Mouse (Mus musculus) cerebellum, postnatal 10 days (tissue): ENCODE results near the gene Dcbld2.
A peak's percentile ranks its signal among the peaks of the same experiment; 100 is the strongest.
"Not testable (repeated sequence)": the region's sequence is repeated elsewhere in the genome, so short reads cannot be mapped to it uniquely, and the experiment has no call there.

ENCODE experiments used
- DNase-seq, 2 experiments: peaks; one replicate each; pipeline ENCODE4 v3.0.0; 2021; ENCODE audit warnings: mixed read lengths in 2 of 2

Gene Dcbld2

DNA sequence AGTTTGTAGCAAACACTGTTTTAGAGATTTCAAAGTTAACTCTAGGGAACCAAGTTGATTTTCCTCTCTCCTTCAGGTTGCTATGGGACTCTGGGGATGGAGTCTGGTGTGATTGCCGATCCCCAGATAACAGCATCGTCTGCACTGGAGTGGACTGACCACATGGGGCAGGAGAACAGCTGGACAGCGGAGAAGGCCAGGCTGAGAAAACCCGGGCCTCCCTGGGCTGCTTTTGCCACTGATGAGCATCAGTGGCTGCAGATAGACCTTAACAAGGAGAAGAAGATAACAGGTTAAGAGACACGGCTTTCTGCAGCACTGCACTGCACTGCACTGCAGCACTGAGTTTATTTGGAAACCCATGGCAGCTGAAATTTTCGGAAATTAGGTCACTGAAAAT is 42.4 kb downstream of the Dcbld2 start:
- DNase-seq = no peak

DNA sequence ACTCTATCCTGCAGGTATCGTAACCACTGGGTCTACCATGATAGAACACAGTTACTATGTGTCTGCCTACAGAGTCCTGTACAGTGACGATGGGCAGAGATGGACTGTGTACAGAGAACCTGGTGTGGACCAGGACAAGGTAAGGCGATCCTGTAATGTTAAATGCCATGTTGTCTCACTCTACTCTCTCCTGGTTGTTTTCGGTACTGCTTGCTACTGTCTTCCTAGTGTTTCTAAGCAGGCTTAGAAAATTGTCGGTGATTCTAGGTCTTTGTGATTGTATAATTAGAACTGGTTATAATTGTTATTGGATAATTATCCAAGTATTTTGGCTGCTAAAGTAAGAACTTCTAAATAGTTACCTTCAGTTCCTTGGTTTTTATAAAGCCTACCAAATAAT is 43.4 kb downstream of the Dcbld2 start:
- no peak for DNase-seq

DNA sequence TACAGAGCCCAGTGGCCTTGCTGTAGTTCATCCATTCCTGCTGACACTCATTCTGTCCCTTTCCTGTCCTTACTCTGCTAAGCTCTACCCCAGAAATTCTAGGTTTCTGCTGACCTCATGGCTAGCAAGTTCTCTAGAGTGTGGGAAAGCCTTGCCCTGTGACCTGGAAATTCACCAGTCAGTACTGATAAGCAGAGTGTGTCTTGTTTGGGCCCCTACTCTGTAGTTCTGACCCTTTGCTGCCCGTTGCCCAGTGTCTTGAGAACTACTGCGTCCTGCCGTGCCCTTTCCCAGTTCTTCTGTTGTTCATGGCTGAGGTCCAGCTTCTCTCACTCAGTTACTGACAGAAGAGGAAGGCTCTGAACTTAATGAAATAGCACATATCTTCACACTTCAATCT is 44.9 kb downstream of the Dcbld2 start:
- DNase-seq = no peak

DNA sequence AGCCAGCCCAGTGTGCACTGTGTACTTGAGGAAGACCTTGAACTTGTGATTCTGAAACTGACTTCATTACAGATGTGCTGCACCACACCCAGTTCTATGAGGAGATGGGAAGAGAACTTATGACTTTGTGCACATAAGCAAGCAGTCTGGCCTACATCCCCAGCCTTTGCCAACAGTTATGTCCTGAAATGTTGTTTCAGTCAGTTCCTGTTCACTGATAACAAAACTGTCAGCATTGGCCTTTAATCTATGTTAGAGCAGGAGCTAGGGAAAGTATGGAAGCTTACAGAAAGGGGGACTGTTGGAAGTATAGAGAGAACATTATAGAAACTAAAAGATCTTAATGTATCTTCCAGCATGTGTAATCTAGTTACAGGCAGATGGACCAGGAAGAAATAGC is 45.6 kb downstream of the Dcbld2 start:
- no peak for DNase-seq

DNA sequence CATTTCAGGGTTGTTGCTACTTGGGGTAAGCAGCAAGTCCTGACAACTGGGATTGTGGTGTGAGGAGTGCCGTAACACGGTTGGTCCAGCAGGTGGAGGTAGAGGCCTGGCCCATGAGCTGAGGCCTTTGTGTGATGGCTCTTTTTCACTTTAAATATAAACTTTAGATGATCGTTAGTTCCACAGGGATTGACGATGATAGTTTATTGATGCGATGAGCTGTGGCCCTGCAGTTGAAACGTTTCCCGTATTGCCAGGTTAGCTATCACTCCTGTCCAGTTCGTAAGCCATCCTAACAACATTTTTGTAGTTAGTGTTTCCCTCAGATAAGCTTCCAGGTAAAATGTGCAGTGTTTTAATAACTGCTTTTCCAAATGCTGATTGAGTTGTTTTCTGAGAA is 46.4 kb downstream of the Dcbld2 start:
- DNase-seq = peak; percentile 41 to 54

DNA sequence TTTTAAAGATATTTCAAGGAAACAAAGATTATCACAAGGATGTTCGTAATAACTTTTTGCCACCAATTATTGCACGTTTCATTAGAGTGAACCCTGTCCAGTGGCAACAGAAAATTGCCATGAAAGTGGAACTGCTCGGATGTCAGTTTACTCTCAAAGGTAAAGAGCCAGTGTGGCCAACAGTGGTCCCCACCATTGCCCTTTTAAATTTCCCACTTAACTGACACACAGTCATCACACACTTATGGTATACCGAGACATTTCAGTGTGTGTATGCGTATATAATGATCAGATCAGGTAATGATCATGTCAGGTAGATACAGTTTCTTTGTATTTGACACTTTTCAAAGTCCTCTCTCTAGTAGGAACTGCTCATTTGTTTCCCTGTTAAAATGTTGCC is 46.9 kb downstream of the Dcbld2 start:
- no peak for DNase-seq

DNA sequence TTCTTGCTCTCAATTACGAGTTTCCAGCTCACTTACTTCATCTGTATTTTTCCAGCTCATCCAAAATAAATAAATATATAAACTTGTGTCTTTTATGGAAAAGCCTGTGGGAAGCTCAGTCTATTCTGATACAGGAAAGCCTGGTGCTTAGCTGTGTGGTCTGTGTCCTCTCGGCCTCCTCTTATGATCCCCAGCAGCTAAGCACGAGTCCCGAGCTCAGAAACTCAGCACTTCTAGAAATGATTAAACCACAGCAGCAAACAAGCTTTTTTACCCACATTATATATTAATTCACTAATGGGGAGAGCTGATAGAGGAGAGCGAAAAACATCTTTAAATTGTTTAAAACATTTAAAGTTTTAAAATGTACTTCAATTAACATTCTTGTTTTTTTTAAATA is 48.2 kb downstream of the Dcbld2 start:
- no peak for DNase-seq

DNA sequence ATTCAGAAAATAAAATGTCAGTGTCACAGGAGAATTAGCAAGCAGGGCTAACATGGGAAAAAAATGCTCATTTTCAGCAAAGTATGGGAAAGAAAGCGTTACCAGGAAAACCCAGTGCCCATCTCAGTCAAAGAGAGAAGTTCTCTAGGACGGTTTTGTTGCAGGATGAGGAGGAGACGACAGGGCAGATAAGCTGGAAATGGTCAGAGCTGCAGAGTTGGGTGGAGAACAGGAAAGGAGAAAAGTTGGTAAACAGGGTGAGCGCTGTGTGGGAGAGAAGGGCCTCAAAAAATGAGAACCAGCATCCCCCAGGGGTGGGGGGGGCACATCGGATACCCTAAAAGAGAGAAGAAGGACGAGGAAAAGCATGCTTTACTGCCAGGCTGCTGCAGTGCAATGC is 48.7 kb downstream of the Dcbld2 start:
- DNase-seq = no peak

DNA sequence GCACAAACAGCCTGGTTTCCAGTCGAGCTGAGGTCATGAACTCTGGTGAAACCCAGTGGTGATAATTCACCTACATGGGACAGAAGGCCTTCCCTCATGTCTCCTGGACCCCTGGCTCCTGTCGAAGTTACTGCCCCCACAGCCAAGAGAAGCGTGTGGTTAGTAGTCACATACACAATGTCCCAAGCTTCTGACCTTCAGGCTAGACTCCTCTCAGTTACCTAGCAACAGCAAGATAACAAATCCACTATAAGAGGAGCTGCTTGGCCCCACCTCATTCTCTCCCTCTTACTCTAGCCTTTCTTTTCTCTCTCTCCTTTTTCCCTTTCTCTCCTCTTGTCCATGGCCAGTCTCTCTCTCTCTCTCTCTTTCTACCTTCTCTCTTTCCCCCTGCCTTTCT is 51.7 kb downstream of the Dcbld2 start:
- DNase-seq = not testable (repeated sequence)

DNA sequence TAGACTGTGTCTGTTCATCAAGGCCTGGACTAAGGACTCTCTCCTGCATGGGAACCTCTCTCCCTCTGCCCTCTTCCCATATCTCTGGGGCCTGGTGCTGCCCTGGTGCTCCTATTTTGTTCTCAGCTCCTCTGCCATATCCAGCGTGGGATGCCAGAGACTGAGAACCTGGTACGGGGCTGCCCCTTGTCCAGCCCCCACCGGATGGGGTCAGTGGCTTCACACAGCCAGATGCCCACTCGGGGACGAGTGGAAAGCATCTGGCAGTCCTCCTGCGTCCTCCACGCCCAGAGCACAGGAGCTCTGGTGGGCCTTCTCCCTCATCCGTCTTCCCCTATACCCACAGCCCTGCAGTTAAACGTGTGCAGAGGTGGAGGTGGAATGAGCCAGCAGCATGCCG is 52.1 kb downstream of the Dcbld2 start:
- DNase-seq = no peak

DNA sequence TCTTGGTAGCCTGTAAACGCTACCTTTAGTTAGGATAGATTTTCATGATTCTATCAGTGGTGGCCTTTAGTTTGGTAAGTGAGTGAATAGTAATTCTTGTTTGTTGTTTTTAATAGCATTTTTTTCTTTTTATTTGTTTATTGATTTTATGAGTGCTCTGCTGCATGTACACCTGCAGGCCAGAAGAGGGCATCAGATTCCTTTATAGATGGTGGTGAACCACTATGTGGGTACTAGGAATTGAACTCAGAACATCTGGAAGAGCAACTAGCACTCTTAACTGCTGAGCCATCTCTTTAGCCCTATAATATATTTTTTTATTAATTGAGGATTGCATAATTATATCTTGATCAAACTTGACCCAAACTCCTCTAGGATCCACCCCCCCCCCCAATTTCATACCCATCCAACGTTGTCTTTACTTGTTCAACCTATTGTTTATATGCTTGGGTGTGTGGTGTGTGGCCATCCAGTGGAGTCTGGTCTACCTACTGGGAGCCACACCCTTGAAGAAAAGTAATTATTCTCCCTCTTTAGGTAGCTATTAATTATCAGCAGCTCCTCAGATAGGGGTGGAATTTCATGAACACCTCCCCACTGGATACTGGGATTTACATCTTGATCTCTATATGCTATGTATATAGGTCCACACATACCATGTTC is 53.7 kb downstream of the Dcbld2 start:
- peak in 1 of 2 experiments; percentile 5 for DNase-seq

DNA sequence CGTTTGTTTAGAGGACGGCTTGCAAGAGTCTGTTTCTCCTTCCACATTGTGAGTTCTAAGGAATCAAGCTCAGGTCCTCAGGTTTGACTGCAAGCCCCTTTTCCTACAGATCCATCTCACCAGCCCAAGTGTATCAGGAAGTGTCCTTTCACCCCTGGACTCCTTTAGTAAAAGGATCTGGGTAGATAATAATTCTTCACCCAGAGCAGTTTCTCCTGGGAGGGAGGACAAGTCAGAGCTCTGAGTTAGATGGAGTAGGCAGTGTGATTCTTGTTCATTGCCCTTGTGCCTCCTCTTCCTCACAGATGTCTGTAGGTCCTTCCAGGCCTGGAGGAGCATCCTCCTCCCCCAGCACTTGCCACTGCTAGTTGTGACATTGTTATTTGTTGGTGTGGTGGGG is 54.3 kb downstream of the Dcbld2 start:
- no peak for DNase-seq

DNA sequence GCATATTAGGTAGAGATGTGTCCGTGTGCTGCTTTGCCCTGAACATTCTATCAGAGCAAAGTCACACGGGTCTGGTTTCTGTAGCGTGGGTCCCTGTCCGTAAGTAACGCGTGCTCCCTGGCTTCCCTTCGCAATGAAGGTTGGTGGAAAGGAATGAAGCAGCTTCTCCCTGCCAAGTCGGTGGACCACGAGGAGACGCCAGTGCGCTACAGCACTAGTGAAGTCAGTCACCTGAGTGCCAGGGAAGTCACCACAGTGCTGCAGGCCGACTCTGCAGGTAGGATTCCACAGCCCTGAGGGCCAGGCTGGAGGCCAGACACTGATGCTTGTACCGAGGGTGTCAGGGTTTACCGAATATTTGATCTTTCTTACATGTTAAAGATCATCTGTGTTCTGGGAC is 55.8 kb downstream of the Dcbld2 start:
- no peak for DNase-seq

DNA sequence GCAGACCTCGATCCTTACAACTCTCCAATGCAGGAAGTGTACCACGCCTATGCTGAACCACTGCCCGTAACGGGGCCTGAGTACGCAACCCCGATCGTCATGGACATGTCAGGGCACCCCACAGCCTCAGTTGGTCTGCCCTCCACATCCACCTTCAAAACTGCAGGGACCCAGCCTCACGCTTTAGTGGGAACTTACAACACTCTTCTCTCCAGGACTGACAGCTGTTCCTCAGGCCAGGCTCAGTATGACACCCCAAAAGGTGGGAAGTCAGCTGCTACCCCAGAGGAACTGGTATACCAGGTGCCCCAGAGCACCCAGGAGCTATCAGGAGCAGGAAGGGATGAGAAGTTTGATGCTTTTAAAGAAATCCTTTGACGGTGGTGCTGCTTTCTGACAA is 57.2 kb downstream of the Dcbld2 start:
- no peak for DNase-seq

DNA sequence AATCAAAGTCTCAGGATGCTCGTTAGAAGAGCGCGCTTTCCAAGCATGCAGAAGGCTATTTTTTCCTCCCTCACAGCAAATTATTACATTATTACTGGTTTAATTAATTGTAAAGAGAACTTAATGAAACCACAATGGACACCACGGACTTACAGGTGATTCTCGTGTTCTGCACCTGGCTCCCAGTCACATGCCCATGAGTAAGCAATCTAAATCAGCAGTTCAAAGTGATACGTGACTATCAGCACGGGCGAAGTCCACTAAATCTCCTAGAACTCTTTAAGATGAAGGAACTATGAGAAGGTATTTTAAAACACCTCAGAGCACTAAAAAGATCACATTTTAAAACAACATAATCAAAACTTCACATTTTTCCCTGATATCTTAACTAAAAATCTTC is 61.8 kb downstream of the Dcbld2 start:
- no peak for DNase-seq

DNA sequence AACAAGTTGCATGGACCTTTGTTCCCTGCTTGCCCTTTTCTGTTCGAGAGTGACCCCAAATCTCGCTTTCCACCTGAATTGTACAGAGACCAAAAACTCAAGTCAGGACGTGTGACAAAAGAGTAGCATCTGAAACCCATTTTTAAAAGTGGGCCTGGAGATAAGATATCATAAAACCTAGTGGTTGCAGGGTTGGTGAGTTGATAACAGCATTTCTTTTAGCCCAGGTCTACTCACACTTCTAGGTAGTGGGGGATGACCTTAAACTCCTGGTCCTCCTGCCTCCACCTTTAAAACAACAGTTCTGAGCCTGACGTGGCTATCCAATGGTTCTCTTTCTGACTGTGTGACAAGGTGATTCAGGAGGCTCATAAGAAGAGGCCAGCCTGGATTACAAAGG is 62.6 kb downstream of the Dcbld2 start:
- no peak for DNase-seq

DNA sequence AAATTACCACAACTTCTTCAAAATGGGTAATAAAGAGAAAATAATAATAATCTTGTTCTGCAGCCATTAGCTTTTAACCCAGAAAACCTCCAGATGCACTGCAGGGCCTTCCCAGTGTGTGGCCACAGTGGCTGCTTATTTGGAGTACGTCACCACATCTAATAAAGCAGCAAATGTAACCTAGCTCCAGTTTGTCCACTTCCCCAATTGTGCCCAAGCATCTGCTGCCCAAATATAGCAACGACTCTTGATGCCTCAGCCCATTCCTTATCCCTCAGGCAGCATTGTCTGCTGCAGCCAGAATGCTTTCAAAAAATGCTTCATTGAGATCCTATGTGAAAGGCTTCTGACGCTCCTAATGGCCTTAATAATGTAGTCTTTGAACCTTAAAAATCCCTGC is 66.6 kb downstream of the Dcbld2 start:
- DNase-seq = no peak

DNA sequence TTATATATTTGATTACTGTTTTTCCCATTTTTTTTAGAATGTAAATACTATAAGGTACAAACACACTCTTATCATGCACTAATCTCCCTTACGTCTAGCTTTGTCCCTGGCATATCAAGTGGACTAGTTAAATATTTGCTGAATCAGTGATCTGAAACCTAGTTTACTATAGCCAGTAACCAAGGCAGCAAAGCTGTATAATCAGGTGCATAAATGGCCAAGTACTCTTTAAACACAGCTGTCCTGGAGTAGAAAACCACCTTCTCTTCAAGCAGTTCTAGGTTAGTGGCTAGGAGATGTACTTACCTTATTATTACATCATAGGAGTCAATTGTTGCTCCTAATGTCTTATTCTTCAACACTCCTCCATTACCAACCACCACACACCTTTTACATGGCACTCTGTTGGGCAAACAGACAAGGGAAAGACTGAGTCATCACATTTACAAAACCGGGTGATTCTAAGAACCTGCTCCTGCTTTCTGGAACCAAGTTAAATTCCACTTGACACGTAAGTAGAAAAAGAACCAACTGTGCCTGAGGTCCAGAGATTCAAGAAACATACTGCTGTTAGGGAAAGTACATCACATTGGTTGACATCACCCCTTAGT is 67.4 kb downstream of the Dcbld2 start:
- DNase-seq = no peak

DNA sequence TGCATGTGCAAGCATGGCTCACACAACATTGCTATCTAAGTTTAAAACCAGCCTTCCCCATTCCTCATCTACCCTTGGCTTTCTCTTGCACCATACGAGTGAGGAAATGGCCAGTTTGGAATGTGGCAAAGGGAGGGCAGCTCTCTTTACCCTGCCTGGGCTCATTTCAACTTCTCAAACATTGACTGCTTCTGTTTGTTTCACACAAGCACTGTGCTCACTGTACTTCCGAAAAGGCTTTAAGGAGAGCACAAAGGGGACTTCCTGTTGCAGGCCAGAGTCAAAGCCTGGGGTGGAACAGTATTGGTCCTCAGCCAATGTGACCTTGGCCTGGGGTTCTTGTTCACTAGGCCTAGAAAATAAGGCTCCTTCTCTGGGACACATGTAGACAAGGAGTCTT is 68.1 kb downstream of the Dcbld2 start:
- no peak for DNase-seq

DNA sequence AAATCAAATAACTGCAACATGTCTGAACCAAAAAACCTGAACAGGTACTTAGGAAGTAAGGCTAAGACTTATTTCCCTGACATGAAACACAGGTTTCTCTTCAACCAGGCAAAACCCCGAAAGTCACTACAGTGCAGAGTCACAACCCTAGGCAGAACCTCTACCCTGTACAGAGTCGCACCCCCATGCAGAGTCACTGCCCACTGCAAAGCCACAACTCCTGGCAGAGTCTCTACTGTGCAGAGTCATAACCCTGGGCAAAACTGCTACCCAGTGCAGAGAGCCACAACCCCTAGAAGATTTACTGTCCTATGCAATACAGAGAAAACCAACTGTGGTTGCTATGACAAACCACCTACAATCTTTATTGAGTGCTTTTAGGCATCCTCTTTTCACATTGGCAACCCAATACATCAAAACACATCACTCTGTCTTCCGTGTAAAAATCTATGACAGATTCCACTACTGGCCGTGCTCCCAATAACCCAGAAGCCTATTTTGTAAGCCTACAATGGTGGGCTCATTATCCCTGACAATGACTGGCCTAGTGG is 71.7 kb downstream of the Dcbld2 start:
- no peak for DNase-seq

DNA sequence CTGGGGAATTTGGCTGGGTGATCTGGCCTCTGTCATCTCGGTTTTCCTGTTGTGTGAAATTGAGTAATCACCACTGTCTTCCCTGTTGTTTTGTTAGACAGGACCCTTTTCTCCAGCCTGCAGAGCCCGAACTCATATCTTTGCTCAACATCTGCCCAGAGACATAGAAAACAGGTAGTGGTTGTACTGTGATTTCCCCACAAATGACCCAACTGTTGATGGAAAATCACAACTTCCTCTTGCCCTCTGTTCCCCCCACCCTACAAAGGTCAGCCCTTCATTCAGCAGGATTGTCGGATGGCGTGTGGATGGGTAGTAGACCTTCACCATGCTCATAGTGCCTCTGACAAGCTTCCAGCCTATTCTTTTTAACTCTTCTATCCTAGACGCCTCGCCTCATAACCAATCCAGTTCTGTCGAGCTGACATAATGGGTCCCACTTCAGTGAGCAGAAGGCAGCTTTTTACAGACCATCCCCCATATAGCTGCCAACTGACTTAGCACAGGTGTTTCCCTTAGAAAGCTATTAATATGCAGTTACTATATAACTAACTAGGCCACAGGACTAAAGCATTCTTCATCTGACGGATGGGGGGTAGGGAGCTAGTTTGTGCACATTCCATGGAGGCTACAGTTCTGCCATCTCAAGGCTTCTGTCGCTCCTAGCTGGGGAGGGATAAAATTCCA is 73.1 kb downstream of the Dcbld2 start:
- no peak for DNase-seq

DNA sequence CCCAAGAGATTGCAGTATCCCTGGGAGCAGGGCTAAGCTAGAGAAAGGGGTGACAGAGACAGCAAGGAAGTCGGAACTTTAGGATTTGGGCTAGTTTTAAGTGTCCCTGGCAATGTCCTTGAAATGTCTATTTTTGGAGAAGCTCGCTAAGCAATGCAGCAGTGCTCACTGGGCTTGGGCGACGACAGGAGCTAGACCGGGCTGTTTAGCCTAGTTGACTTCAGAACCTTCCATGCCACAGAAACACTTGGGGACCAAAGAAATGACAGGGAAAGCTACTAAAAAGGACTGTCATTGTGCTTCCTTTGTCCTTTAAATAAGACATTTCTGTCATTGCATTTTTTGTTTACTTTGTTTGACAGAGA is 73.6 kb downstream of the Dcbld2 start:
- DNase-seq = no peak

DNA sequence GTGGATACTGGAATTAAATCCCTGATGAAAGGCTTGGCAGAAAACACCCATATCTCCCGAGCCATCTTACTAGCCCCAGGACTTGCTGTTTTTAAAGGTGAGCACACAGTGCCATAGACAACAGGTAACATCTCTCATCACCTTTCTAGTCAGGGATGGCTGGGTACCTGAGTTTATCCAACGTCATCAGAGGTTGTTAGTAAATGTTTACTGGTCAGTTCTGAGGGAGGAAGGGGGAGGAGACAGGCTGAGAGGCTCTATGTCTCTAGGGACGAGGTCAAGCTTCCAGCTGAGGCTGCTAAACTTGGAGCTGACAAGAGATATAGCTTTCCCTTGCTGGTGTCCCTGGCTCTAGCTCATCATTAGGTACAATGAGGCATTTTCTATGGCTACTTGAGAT is 74.1 kb downstream of the Dcbld2 start:
- DNase-seq = no peak

DNA sequence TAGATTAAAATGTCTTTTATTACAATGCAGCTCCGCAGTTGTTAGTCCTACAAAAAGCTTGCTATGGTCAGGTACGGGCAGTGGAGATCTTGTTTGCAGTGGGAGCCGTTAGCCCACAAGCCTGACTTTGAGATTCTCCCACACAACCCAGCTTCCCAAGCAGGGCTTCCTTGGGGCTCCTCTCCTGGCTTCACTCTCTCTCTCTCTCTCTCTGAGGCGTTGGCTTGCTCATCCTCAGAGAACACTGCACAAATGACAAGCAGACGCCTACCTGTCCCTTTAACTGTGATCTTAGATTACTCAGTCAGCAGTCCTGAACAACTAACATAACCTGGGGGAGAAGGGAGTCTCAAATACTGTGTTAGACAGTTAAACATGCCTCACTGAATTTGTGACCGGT is 79.6 kb downstream of the Dcbld2 start:
- DNase-seq = no peak
